In the genomic region with DNA sequence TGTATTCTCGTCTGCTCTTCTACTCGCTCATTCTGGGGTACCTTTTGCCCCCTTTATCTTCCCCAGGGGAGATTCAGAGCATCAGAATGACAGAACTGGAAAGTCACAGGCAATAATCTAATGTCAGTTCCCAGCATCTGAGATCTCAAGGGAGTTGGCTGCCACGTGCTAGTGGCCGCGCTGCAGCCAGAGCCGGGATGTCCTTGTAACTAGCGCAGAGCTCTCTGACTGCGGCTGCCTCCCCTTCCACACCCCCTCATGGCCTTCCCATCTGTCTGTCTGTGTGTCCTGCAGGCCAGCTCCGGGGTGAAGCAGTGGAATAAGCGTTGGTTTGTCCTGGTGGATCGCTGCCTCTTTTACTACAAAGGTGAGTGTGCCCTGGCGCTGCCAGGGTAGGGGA, we compare ENCODE assay signal across 14 mouse cellular contexts. TPM values are rescaled to one million over a fixed set of nuclear protein-coding genes. Genes with fewer than 3 reads are reported as not detected.
DNase-seq lines count a peak whose midpoint lies in the region; ATAC-seq and TF ChIP-seq lines count a peak whose summit lies in the region.
"Had no signal": no experiment of that assay in that cellular context is flagged by ENCODE, and none has a peak within 500 bp of the region (broad histone marks: within the 10 kb centered on the region; RNA-seq: fewer than 3 reads in every experiment).

No protein-coding gene starts in this region.

- no peak for TF ChIP-seq CTCF in liver, postnatal 0 days (IDR thresholded peaks at IDR 0.05; ENCODE audit: low read depth)

- peaks cover 43% of the 10 kb centered on the region for H3K4me1 ChIP-seq in hindbrain, embryonic 12.5 days
- peaks cover 7% of the 10 kb centered on the region for H3K4me1 ChIP-seq in hindbrain, embryonic 11.5 days (replicated peaks; ENCODE audit: control insufficient read depth, insufficient read depth, low read length)
- H3K4me1 ChIP-seq in liver, embryonic 15.5 days (replicated peaks): peaks cover 39% of the 10 kb centered on the region
- H3K4me1 ChIP-seq in liver, postnatal 0 days (ENCODE audit: insufficient read depth): peaks cover 8% of the 10 kb centered on the region

- no peaks in the 10 kb centered on the region for H3K9me3 ChIP-seq in hindbrain, embryonic 12.5 days (replicated peaks)
- no peaks in the 10 kb centered on the region for H3K9me3 ChIP-seq in hindbrain, embryonic 11.5 days (ENCODE audit: control insufficient read depth, low read length)
- no peaks in the 10 kb centered on the region for H3K9me3 ChIP-seq in liver, embryonic 15.5 days (replicated peaks)
- H3K9me3 ChIP-seq in liver, postnatal 0 days (ENCODE audit: low read length): no peaks in the 10 kb centered on the region
- H3K9me3 ChIP-seq: lung, embryonic 15.5 days had no signal

- 0 out of 2 replicates have a peak overlapping the region, but pooled peaks have one; percentile 2 for H3K27ac ChIP-seq in hindbrain, embryonic 12.5 days
- no peak overlapping the region for H3K27ac ChIP-seq in hindbrain, embryonic 11.5 days (ENCODE audit: low read depth, low read length)
- H3K27ac ChIP-seq in liver, embryonic 15.5 days (replicated peaks): 0 out of 2 replicates have a peak overlapping the region, but pooled peaks have one; percentile 69
- H3K27ac ChIP-seq in liver, postnatal 0 days (ENCODE audit: low read depth): no peak overlapping the region
- H3K27ac ChIP-seq: lung, embryonic 15.5 days had no signal

- no peak for DNase-seq in hindbrain, embryonic 11.5 days (ENCODE audit: low spot score)
- no peak for DNase-seq in liver, postnatal 0 days
- peak; percentile 51 for DNase-seq in testis, postnatal 14 days (ENCODE audit: low spot score)
- no peak for DNase-seq in testis, postnatal 10 days (ENCODE audit: low spot score)
- no peak for DNase-seq in thymus, postnatal 4 days
- DNase-seq: cerebellum, adult 9-10 months; embryo, embryonic 11 days; heart, postnatal 4 days; thymus, adult 2 months had no signal

- no peak for ATAC-seq in hindbrain, embryonic 12.5 days (ENCODE audit: low FRiP score)
- ATAC-seq in hindbrain, embryonic 11.5 days (ENCODE audit: low FRiP score): no peak
- ATAC-seq in liver, embryonic 15.5 days (ENCODE audit: insufficient read depth): no peak
- no peak for ATAC-seq in liver, postnatal 0 days
- ATAC-seq: forebrain, embryonic 14.5 days had no signal

- H3K9ac ChIP-seq in hindbrain, embryonic 12.5 days: no peak overlapping the region
- H3K9ac ChIP-seq in hindbrain, embryonic 11.5 days (ENCODE audit: low read depth, low read length): no peak overlapping the region
- no peak overlapping the region for H3K9ac ChIP-seq in liver, embryonic 15.5 days
- H3K9ac ChIP-seq in liver, postnatal 0 days (replicated peaks): no peak overlapping the region
- H3K9ac ChIP-seq: lung, embryonic 15.5 days had no signal

- 61% methylated on average over 12 of the region's 12 CpGs for WGBS in hindbrain, embryonic 12.5 days
- 68% methylated on average over 12 of the region's 12 CpGs for WGBS in hindbrain, embryonic 11.5 days
- WGBS in liver, embryonic 15.5 days (ENCODE audit: insufficient replicate concordance): 56% methylated on average over 12 of the region's 12 CpGs
- 58% methylated on average over 12 of the region's 12 CpGs for WGBS in liver, postnatal 0 days (ENCODE audit: insufficient replicate concordance)

- H3K4me3 ChIP-seq in hindbrain, embryonic 12.5 days: no peak overlapping the region
- no peak overlapping the region for H3K4me3 ChIP-seq in hindbrain, embryonic 11.5 days (ENCODE audit: low read depth, low read length)
- H3K4me3 ChIP-seq in liver, embryonic 15.5 days (replicated peaks): no peak overlapping the region
- H3K4me3 ChIP-seq in liver, postnatal 0 days (ENCODE audit: low read depth, low read length): no peak overlapping the region
- H3K4me3 ChIP-seq: lung, embryonic 15.5 days had no signal

- H3K36me3 ChIP-seq in hindbrain, embryonic 12.5 days: peaks cover 65% of the 10 kb centered on the region
- H3K36me3 ChIP-seq in hindbrain, embryonic 11.5 days (ENCODE audit: control insufficient read depth, insufficient read depth, low read length): no peaks in the 10 kb centered on the region
- no peaks in the 10 kb centered on the region; the same call in 1 of the 2 replicates for H3K36me3 ChIP-seq in liver, embryonic 15.5 days (replicated peaks)
- H3K36me3 ChIP-seq in liver, postnatal 0 days (replicated peaks; ENCODE audit: insufficient read depth, low read length): no peaks in the 10 kb centered on the region; the same call in 1 of the 2 replicates
- H3K36me3 ChIP-seq: lung, embryonic 15.5 days had no signal

- TF ChIP-seq EP300 in liver, postnatal 0 days (IDR thresholded peaks at IDR 0.05; ENCODE audit: low read depth): no peak

- H3K4me2 ChIP-seq in hindbrain, embryonic 12.5 days (replicated peaks): no peak overlapping the region
- no peak overlapping the region for H3K4me2 ChIP-seq in hindbrain, embryonic 11.5 days (replicated peaks; ENCODE audit: low read depth, low read length)
- H3K4me2 ChIP-seq in liver, embryonic 15.5 days: no peak overlapping the region
- no peak overlapping the region for H3K4me2 ChIP-seq in liver, postnatal 0 days (ENCODE audit: low read depth, low read length)
- H3K4me2 ChIP-seq: lung, embryonic 15.5 days had no signal

- H3K27me3 ChIP-seq in hindbrain, embryonic 12.5 days: no peaks in the 10 kb centered on the region
- H3K27me3 ChIP-seq in hindbrain, embryonic 11.5 days (ENCODE audit: control insufficient read depth, insufficient read depth, low read length): no peaks in the 10 kb centered on the region
- H3K27me3 ChIP-seq in liver, embryonic 15.5 days: peaks cover 4% of the 10 kb centered on the region; the same call in 1 of the 2 replicates
- H3K27me3 ChIP-seq in liver, postnatal 0 days (ENCODE audit: insufficient read depth, low read length): no peaks in the 10 kb centered on the region
- H3K27me3 ChIP-seq: lung, embryonic 15.5 days had no signal

RNA-seq across cellular contexts. Expression of gene Golt1a, which starts 45.2 kb away (rescaled TPM):
- polyA plus RNA-seq in hindbrain, embryonic 12.5 days (2016; fragmentation: Nextera tagmentation; extraction: Ambion mirVana): not detected in 2 replicates
- not detected in 2 replicates for polyA plus RNA-seq in hindbrain, embryonic 11.5 days (2014; fragmentation: Nextera tagmentation; extraction: Ambion mirVana)
- polyA plus RNA-seq in liver, embryonic 15.5 days (2015; fragmentation: Nextera tagmentation; extraction: Ambion mirVana): 8.3 and 10.2 TPM in 2 replicates
- 30.8 and 41.9 TPM in 2 replicates for polyA plus RNA-seq in liver, postnatal 0 days (2015; fragmentation: Nextera tagmentation; extraction: Ambion mirVana)
- polyA plus RNA-seq: forebrain, embryonic 14.5 days; limb, embryonic 11.5 days had no signal

RNA-seq across cellular contexts. Expression of gene Kiss1, which starts 57.3 kb away (rescaled TPM):
- polyA plus RNA-seq in hindbrain, embryonic 12.5 days (2016; fragmentation: Nextera tagmentation; extraction: Ambion mirVana): not detected in 2 replicates
- not detected in 2 replicates for polyA plus RNA-seq in hindbrain, embryonic 11.5 days (2014; fragmentation: Nextera tagmentation; extraction: Ambion mirVana)
- not detected in 2 replicates for polyA plus RNA-seq in liver, embryonic 15.5 days (2015; fragmentation: Nextera tagmentation; extraction: Ambion mirVana)
- polyA plus RNA-seq in liver, postnatal 0 days (2015; fragmentation: Nextera tagmentation; extraction: Ambion mirVana): not detected in 2 replicates
- polyA plus RNA-seq: forebrain, embryonic 14.5 days; limb, embryonic 11.5 days; thymus, adult 2 months had no signal

Comparison
In these comparisons a context has a peak if more than half of its experiments do, and no peak if none do; other contexts are left out.
1. H3K27ac ChIP-seq: peak in hindbrain, embryonic 12.5 days (single experiment) and liver, embryonic 15.5 days (single experiment); none in hindbrain, embryonic 11.5 days (single experiment) and liver, postnatal 0 days (single experiment).